Mouse (Mus musculus) intestine, embryonic 15.5 days (tissue): Measurements from ENCODE around the gene Dusp19. TPM values are rescaled to one million over a fixed set of nuclear protein-coding genes. Genes with fewer than 3 reads are reported as not detected.

ENCODE experiments used
- ATAC-seq: fragments of 200-750 bp; cut with Nextera tagmentation; 2 replicates; pipeline ENCODE4 v1.8.0; 2017; ENCODE audit warnings: moderate TSS enrichment, moderate library complexity
- H3K27ac ChIP-seq: fragments of 300-500 bp; sonication (generic); 2 replicates; pipeline ENCODE4 v1.5.1; 2015; ENCODE audit warnings: mild to moderate bottlenecking, inconsistent platforms
- H3K27me3 ChIP-seq: fragments of 300-500 bp; sonication (generic); replicated peaks from 2 replicates; pipeline ENCODE4 v1.6.1; 2015; ENCODE audit warnings: inconsistent platforms
- H3K36me3 ChIP-seq: fragments of 300-500 bp; sonication (generic); 2 replicates; pipeline ENCODE4 v1.6.1; 2015; ENCODE audit warnings: inconsistent platforms
- H3K4me1 ChIP-seq: fragments of 300-500 bp; sonication (generic); replicated peaks from 2 replicates; pipeline ENCODE4 v1.6.1; 2015; ENCODE audit warnings: inconsistent platforms
- H3K4me2 ChIP-seq: fragments of 300-500 bp; sonication (generic); replicated peaks from 2 replicates; pipeline ENCODE4 v1.6.1; 2015; ENCODE audit warnings: mild to moderate bottlenecking, inconsistent platforms
- H3K4me3 ChIP-seq: fragments of 300-500 bp; sonication (generic); replicated peaks from 2 replicates; pipeline ENCODE4 v1.5.1; 2015; ENCODE audit warnings: inconsistent platforms
- H3K9ac ChIP-seq: fragments of 300-500 bp; sonication (generic); 2 replicates; pipeline ENCODE4 v1.6.1; 2015; ENCODE audit warnings: inconsistent platforms
- H3K9me3 ChIP-seq: fragments of 300-500 bp; sonication (generic); 2 replicates; pipeline ENCODE4 v1.6.1; 2016; ENCODE audit warnings: inconsistent platforms
- WGBS: fragments of 180-500 bp; shearing (Covaris S2); methylation state at CpG from one replicate; pipeline ENCODE4 v1.1.7; 2015; 5-methylcytosine and 5-hydroxymethylcytosine counted together
- polyA plus RNA-seq: library from polyadenylated mRNA; unstranded; fragments of >200 nt; fragmentation: Nextera tagmentation; extraction: Ambion mirVana; gene quantifications from 2 replicates; pipeline ENCODE4 v1.2.1, GENCODE M21; 2015

Gene Dusp19
- polyA plus RNA-seq: 16.4 and 16.5 TPM in 2 replicates

DNA sequence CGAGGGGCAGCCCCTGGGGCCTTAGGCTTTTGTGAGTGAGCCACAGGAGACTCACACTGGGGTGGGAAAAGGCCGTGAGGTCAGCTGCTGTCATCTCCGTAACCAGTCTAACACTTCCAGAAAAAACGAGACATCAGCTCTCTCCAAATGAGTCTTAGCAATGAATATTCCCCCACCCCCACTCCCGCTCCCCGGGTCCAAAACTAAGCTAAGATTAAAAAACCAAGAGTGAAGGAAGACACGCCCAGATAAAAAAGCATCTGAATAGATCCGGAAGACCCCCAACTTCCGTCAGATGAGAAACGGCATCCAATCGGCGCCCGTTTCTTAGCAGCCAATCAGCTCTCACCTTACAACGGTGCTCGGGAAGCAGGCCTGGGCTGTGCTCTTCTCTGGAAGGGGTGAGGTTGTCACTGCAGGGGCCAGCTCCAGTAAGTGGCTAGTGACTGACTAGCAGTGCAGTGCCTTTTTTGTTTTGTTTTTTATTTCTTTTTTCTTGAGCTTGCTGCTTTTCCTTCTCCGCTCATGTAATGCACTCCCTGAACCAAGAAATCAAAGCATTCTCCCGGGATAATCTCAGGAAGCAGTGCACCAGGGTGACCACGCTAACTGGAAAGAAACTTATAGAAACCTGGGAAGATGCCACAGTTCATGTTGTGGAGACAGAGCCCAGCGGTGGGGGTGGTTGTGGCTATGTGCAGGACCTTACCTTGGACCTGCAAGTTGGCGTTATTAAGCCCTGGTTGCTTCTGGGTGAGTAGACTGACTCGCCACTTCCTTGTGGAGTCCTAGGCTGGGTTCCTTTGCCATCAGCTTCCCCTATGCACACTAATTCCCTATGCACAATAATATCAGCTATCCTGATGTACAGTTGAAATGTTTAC is at the start of gene Dusp19, which contains the start of gene Nup35:
TSS of gene Dusp19 (plus strand) at position 192 of the 884 bp plus-strand sequence.
TSS of gene Nup35 (plus strand) at position 383 of the 884 bp plus-strand sequence.
- Histone ChIP-seq H3K4me2 (peak within 1 kb of the TSS; percentile 64), H3K27me3 (no peaks in the 10 kb centered on the region), H3K9me3 (no peaks in the 10 kb centered on the region), H3K27ac (peak within 1 kb of the TSS; percentile 51), H3K4me3 (peak within 1 kb of the TSS; percentile 58), H3K9ac (peak within 1 kb of the TSS; percentile 65), H3K4me1 (peaks cover 3% of the 10 kb centered on the region; the same call in 1 of the 2 replicates), H3K36me3 (no peaks in the 10 kb centered on the region)
- peak; percentile 100 for ATAC-seq
- WGBS: under 1% methylated on average over 21 of the region's 21 CpGs

DNA sequence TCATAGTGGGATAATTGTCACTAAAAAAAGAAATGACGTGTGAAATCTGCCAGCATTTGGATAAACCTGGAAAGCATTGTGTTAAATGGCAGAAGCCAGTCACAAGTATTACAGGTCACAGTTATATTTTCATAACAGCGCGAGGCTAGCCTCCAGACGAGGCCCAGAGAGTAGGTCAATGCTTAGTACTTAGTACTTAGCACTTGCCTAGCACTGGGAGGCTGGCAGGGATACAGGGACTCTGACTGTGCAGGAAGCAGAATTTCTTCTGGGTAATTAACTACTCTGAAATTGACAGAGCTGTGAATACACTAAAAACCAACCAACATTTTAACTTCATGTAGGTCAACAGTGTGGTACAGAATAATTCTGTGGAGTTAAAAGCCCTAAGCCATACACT is 49.4 kb upstream of the Dusp19 start:
- Histone ChIP-seq H3K9ac (no peak overlapping the region), H3K36me3 (no peaks in the 10 kb centered on the region), H3K4me1 (peaks cover 4% of the 10 kb centered on the region), H3K4me2 (no peak overlapping the region), H3K27ac (no peak overlapping the region), H3K4me3 (no peak overlapping the region), H3K9me3 (no peaks in the 10 kb centered on the region), H3K27me3 (no peaks in the 10 kb centered on the region)
- no peak for ATAC-seq
- 92% methylated on average over 4 of the region's 4 CpGs for WGBS

DNA sequence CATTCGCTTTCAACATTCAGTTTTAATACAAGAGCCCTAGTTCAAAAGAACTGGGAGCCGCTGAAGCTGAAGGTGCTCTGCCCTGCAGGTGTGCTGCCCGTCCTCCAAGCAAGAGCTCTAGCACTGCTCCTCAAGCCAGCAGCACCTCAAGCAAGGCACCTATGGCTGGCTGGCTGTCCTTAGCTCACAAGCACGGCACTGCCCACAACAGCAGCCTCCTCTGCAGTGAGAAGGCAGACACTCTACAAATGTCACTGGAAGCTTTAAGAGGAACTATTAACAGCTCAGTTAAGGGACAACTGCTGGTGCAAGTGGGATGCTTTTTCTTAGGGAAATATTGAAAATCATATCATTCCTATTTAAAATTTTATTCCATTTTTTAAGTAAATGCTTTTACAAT is 46.2 kb upstream of the Dusp19 start:
- no peak overlapping the region for H3K27ac ChIP-seq
- no peak overlapping the region for H3K4me2 ChIP-seq
- ATAC-seq: no peak
- no peaks in the 10 kb centered on the region for H3K27me3 ChIP-seq
- H3K9me3 ChIP-seq: no peaks in the 10 kb centered on the region
- WGBS: 73% methylated on average over 4 of the region's 4 CpGs
- H3K9ac ChIP-seq: no peak overlapping the region
- no peaks in the 10 kb centered on the region for H3K4me1 ChIP-seq
- H3K4me3 ChIP-seq: no peak overlapping the region
- H3K36me3 ChIP-seq: no peaks in the 10 kb centered on the region

DNA sequence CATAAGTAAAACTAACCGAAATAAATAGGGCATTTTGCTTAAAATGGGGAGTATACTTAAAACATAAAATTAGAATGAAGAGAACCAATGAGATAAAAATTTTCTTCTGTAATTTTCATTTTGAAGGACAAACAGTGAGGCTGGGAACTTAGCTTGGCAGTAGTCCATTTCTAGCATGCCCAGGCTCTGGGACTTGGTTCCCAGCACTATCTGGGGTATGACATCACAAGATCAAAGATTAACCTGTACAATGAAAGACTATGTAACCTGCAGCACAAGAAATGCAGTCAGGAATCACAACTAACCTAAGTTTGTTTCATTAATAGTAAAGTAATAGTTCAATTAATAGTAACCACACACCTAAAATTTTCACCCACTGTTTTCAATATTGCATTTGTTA is 39.6 kb upstream of the Dusp19 start:
- H3K4me1 ChIP-seq: peaks cover 10% of the 10 kb centered on the region
- H3K27me3 ChIP-seq: no peaks in the 10 kb centered on the region
- no peak overlapping the region for H3K9ac ChIP-seq
- no peaks in the 10 kb centered on the region for H3K9me3 ChIP-seq
- no peak overlapping the region for H3K27ac ChIP-seq
- no peak for ATAC-seq
- 97% methylated on average over 1 of the region's 1 CpGs for WGBS
- no peak overlapping the region for H3K4me3 ChIP-seq
- no peaks in the 10 kb centered on the region for H3K36me3 ChIP-seq
- H3K4me2 ChIP-seq: no peak overlapping the region

DNA sequence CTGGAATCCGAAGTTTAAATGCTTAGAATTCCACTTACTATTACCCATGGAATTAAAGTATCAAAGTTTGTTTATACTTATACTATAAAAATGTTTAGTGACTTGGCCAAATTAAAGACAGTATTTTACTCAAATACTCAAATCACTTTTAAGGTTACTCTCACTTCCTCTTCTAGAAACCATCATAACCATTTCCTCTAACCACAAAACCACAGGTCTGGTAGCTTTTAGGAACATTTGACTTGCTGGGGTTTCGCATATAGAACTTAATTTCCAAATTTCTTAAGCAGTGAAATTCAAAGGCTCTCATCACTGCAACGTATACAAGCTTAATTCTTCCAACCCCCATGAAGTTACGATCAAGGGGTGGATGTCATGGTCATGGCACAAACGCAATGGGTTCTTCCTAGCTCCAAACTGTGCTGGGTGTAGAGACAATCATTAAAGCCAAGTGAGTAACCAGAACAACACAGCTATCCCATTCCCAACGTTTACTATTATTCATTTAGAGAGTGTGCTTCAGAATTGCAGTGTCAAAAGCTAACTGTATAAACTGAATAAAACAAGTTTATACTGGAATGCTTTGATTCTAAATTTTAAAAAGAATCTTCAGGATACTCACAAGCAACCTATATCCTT is 37.5 kb upstream of the Dusp19 start:
- no peak overlapping the region for H3K27ac ChIP-seq

DNA sequence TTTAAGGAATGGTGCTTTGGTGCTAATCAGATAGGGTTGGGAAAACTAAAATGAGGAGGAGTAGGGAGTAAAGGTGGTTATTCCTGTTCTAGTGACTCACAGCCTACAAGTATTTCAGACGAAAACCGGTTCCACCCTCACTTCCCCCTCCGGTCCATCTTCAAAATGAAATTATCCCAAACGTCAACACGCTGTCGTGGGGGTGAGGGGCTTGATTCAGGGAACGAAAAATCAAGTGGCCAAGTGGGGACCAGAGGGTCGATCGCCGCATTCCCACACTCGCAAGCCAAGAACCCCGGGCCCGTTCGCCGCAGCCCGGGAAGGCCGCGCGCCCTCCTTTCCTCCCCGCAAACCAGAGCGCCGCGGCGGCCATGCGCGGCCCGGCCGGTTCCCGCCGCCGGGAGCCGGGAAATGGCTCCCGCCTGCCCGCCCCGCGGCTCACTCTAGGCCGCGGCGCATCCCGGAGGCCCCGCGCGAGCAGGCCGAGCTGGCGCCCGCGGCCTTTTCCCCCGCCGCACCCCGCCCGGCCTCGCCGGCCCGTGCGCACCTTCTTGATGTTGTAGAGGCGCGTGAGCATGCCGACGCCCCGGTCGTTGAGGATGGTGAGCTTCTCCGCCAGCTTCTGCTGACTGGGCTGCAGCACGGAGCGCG is 36.4 kb upstream of the Dusp19 start:
- H3K9me3 ChIP-seq: no peaks in the 10 kb centered on the region
- H3K27ac ChIP-seq: peak overlapping the region; percentile 99
- WGBS: under 1% methylated on average over 60 of the region's 65 CpGs
- peaks cover 10% of the 10 kb centered on the region for H3K4me1 ChIP-seq
- H3K36me3 ChIP-seq: no peaks in the 10 kb centered on the region
- peak overlapping the region; percentile 90 for H3K4me3 ChIP-seq
- H3K4me2 ChIP-seq: peak overlapping the region; percentile 66
- H3K27me3 ChIP-seq: no peaks in the 10 kb centered on the region
- ATAC-seq: peak; percentile 78
- peak overlapping the region; percentile 99 for H3K9ac ChIP-seq

More for the DNA sequence above, 37.5 kb upstream of the Dusp19 start:
- H3K4me2 ChIP-seq: peak overlapping the region; percentile 49
- no peaks in the 10 kb centered on the region for H3K27me3 ChIP-seq
- no peak for ATAC-seq
- 30% methylated on average over 6 of the region's 6 CpGs for WGBS
- peak overlapping the region; percentile 19; the same call in 1 of the 2 replicates for H3K4me3 ChIP-seq
- H3K9me3 ChIP-seq: no peaks in the 10 kb centered on the region
- peaks cover 10% of the 10 kb centered on the region for H3K4me1 ChIP-seq
- H3K9ac ChIP-seq: peak overlapping the region; percentile 9; the same call in 1 of the 2 replicates
- no peaks in the 10 kb centered on the region for H3K36me3 ChIP-seq

DNA sequence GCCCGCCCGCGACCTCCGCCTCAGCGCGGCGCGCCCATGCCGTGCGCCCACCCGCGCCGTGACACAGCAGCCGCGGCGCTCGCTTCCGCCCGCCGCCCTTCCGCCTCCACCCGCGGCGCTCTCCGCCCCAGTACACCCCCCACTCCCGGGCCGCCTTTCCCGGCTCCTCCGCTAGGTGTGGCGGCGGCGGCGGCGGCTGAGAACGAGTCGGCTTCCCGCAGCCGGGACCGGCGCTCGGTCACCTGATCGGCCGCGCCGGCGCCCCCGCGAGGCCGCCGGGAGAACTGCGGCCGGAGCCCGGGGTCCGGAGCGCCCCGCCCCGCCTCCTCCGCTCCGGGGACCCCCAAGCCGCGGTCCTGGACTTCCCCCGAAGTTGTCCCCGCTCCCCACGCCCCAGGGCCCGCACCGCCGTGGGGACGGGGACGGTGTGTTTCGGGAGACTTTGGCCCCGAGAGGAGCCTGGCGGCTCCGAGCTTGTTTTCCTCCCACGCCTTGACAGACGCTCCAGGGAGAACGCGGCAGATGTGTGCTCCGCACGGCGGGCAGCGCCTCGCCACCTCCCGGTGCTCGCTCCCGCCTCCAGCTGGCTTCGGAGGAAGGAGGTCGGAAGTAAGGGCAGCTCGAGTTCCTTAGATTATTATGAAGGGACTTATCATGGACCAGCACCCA is 35.7 kb upstream of the Dusp19 start, which contains the start of gene Nckap1:
TSS of gene Nckap1 (minus strand) at position 338 of the 669 bp plus-strand sequence.
- ATAC-seq: peak; percentile 97
- WGBS: 0% methylated on average over 43 of the region's 88 CpGs
- peak within 1 kb of the TSS; percentile 66 for H3K4me2 ChIP-seq
- H3K36me3 ChIP-seq: no peaks in the 10 kb centered on the region
- H3K9ac ChIP-seq: peak within 1 kb of the TSS; percentile 99
- no peaks in the 10 kb centered on the region for H3K9me3 ChIP-seq
- peak within 1 kb of the TSS; percentile 99 for H3K27ac ChIP-seq
- peak within 1 kb of the TSS; percentile 90 for H3K4me3 ChIP-seq
- peaks cover 10% of the 10 kb centered on the region for H3K4me1 ChIP-seq
- no peaks in the 10 kb centered on the region for H3K27me3 ChIP-seq

DNA sequence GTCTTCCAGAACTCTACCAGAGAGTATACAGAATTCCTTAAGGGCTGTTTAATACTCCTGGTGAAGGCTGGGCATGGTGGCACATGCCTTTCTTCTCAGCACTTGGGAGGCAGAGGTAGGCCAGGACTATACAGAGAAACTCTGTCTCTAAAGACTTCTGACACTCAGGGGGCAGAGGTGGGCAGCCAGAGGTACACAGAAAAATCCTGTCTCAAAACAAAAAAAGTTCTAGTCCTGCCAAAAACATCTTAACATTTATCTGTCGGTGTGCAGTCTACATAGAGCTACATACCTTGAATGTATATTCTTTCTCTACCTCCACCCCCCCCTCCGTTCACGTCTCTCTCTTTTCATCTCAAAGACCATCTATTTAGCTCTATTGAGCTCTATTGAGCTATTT is 34.5 kb upstream of the Dusp19 start:
- Histone ChIP-seq H3K4me1 (peaks cover 10% of the 10 kb centered on the region; the same call in 1 of the 2 replicates), H3K27ac (no peak overlapping the region), H3K36me3 (no peaks in the 10 kb centered on the region), H3K9ac (no peak overlapping the region), H3K9me3 (no peaks in the 10 kb centered on the region), H3K27me3 (no peaks in the 10 kb centered on the region), H3K4me2 (no peak overlapping the region), H3K4me3 (no peak overlapping the region)
- no peak for ATAC-seq
- 79% methylated on average over 3 of the region's 3 CpGs for WGBS

DNA sequence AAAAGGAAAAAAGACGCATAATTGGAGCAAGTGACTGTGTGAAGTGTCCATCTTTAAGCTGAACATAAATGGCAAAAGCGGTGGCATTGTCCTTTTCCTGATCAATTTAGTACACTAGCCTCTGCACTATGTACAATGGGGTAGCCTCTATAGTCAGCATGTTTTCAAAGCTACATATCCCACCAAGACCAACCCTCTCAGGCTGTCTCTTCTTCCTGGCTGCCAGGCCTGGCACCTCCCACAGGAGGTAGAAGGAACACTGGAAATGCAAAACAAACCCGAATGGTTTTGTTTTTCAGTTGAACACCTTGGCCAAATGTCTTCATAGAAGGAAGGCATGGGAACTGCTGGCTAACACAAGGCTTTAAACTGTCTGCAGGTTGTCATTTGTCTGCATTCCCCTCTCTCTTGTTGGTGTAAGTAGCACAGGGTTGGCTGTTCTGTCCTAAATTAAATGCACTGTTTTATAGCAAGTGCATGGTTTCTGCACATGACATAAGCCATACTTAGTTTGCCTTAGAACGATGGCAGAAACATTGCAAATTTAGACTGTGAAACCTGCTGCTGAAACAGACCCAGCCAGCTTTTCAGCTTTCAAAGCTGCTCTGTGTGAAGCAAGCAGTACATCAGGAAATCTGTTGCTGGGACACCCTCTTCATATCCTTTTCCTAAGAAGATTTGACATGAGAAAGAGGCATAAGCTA is 22.5 kb upstream of the Dusp19 start:
- 69% methylated on average over 4 of the region's 4 CpGs for WGBS
- H3K36me3 ChIP-seq: no peaks in the 10 kb centered on the region
- no peak overlapping the region for H3K9ac ChIP-seq
- no peaks in the 10 kb centered on the region for H3K27me3 ChIP-seq
- H3K4me1 ChIP-seq: no peaks in the 10 kb centered on the region
- H3K27ac ChIP-seq: no peak overlapping the region
- H3K4me3 ChIP-seq: no peak overlapping the region
- H3K9me3 ChIP-seq: no peaks in the 10 kb centered on the region
- ATAC-seq: no peak
- H3K4me2 ChIP-seq: no peak overlapping the region

DNA sequence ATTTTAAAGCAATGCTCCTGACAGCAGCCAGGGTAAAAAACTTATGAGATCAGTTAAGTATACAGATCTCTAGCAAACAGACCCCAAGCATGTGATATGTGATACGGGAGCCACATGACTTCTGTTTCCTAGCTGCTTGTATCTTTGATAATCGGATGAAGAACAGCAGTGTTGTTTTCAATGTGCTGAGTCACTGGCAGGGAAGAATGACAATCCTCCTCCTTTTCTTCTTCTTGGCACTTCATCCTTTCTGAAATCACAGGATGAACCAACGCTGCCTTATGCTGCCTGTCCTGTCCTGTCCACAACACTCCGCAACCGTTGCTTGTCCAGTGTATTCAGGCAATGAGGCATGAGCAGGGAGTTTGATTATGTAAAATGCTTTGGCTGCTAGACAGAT is 19.9 kb upstream of the Dusp19 start:
- Histone ChIP-seq H3K9ac (no peak overlapping the region), H3K27ac (no peak overlapping the region), H3K9me3 (no peaks in the 10 kb centered on the region), H3K4me2 (no peak overlapping the region), H3K36me3 (no peaks in the 10 kb centered on the region), H3K4me3 (no peak overlapping the region), H3K27me3 (no peaks in the 10 kb centered on the region), H3K4me1 (no peaks in the 10 kb centered on the region)
- 74% methylated on average over 5 of the region's 5 CpGs for WGBS
- ATAC-seq: no peak

DNA sequence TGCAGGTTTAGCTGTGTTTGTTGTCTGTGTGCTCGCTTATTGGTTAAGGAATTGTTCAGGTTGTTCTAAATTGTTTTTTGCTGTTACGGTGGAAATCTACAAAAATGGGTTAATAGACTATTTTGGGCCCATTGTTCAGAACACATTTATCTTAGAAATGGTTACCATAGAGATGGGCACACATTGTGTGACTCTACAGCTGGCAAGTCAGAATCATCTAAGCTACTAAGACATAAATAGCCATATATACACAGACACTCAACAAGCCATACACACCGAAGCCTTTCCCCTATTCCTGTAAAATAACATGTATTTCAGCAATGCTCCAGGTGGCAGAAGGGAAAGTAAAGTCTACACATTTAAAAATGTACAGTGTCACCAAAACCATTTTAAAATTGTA is 17.0 kb upstream of the Dusp19 start:
- Histone ChIP-seq H3K27ac (no peak overlapping the region), H3K9me3 (no peaks in the 10 kb centered on the region), H3K4me3 (no peak overlapping the region), H3K4me2 (no peak overlapping the region), H3K27me3 (no peaks in the 10 kb centered on the region), H3K4me1 (no peaks in the 10 kb centered on the region), H3K36me3 (no peaks in the 10 kb centered on the region), H3K9ac (no peak overlapping the region)
- no peak for ATAC-seq
- WGBS: 87% methylated on average over 3 of the region's 3 CpGs
